Mouse (Mus musculus): Measurements from ENCODE around the gene Cxcl15. TPM values are rescaled to one million over a fixed set of nuclear protein-coding genes. Genes with fewer than 3 reads are reported as not detected.

Cxcl15 gene
- total RNA-seq (2021), result not detected in 2 replicates
- long read RNA-seq, experiment 1, result 0 reads
- long read RNA-seq, experiment 2, result 0 reads

GRCm38 (mm10) chr5:90794195-90794625 is at the start of gene Cxcl15:
TSS of gene Cxcl15 (plus strand) at chr5:90794534.
- no peak for DNase-seq

GRCm38 (mm10) chr5:90753934-90754333 is 40.4 kb upstream of the Cxcl15 start:
- no peak for DNase-seq

GRCm38 (mm10) chr5:90758020-90758605 is 36.2 kb upstream of the Cxcl15 start:
- no peak for DNase-seq

GRCm38 (mm10) chr5:90759077-90760065 is 35.0 kb upstream of the Cxcl15 start, which contains the start of gene Cxcl5:
TSS of gene Cxcl5 (plus strand) at chr5:90759360.
- no peak for DNase-seq

GRCm38 (mm10) chr5:90760303-90760702 is 34.0 kb upstream of the Cxcl15 start:
- DNase-seq, result no peak

GRCm38 (mm10) chr5:90760844-90761243 is 33.5 kb upstream of the Cxcl15 start:
- DNase-seq, result no peak

GRCm38 (mm10) chr5:90761834-90762233 is 32.5 kb upstream of the Cxcl15 start:
- no peak for DNase-seq

- DNase-seq, result no peak
These were observed 30.2 kb upstream of the Cxcl15 start for GRCm38 (mm10) chr5:90763912-90764665.

- no peak for DNase-seq
These were observed 28.3 kb upstream of the Cxcl15 start for GRCm38 (mm10) chr5:90765821-90766606.

- no peak for DNase-seq
These were observed 26.1 kb upstream of the Cxcl15 start, which contains the start of gene Ppbp for GRCm38 (mm10) chr5:90768218-90768617. TSS of gene Ppbp (plus strand) at chr5:90768518.

GRCm38 (mm10) chr5:90771369-90771768 is 23.0 kb upstream of the Cxcl15 start:
- DNase-seq, result no peak

- DNase-seq, result peak; percentile 38
These were observed 22.3 kb upstream of the Cxcl15 start, which contains the start of gene Pf4 for GRCm38 (mm10) chr5:90771880-90772653. TSS of gene Pf4 (plus strand) at chr5:90772435.

GRCm38 (mm10) chr5:90775562-90775961 is 18.8 kb upstream of the Cxcl15 start:
- no peak for DNase-seq

- no peak for DNase-seq
These were observed 16.7 kb upstream of the Cxcl15 start for GRCm38 (mm10) chr5:90777621-90778020.

- no peak for DNase-seq
These were observed 15.5 kb upstream of the Cxcl15 start for GRCm38 (mm10) chr5:90778856-90779255.

- no peak for DNase-seq
These were observed 10.6 kb upstream of the Cxcl15 start for GRCm38 (mm10) chr5:90783697-90784096.

- DNase-seq, result peak; percentile 23
These were observed 8.4 kb upstream of the Cxcl15 start, which contains the start of gene Cxcl3 for GRCm38 (mm10) chr5:90785659-90786588. TSS of gene Cxcl3 (plus strand) at chr5:90786103.

- DNase-seq, result no peak
These were observed 6.2 kb upstream of the Cxcl15 start for GRCm38 (mm10) chr5:90788114-90788513.

Data from adrenal gland, postnatal 14 days (tissue).